Mouse (Mus musculus) large intestine, adult 2 months (tissue): Measurements from ENCODE around the gene Usp21. TPM values are rescaled to one million over a fixed set of nuclear protein-coding genes. Genes with fewer than 3 reads are reported as not detected.
"Not testable (repeated sequence)": the region's sequence is repeated elsewhere in the genome, so short reads cannot be mapped to it uniquely, and the experiment has no call there.

Experiments
- DNase-seq: peaks from one replicate; pipeline ENCODE4 v3.0.0-alpha.2; 2012; ENCODE audit warnings: low read depth, low spot score
- WGBS: fragments of 180-500 bp; shearing (Covaris S2); methylation state at CpG from one replicate; pipeline ENCODE4 v1.1.7; 2018; 5-methylcytosine and 5-hydroxymethylcytosine counted together
- polyA plus RNA-seq: library from polyadenylated mRNA; depleted of rRNA; stranded (reverse); fragments of >200 nt; gene quantifications from 2 replicates; pipeline ENCODE4 v1.2.3, GENCODE M21; 2012

Gene Usp21
- polyA plus RNA-seq, 1 experiment, result 30.0 TPM

GRCm38 (mm10) chr1:171248386-171249226 is 39.2 kb downstream of the Usp21 start:
- 56% methylated on average over 3 of the region's 3 CpGs for whole genome bisulfite sequencing
- no peak for DNase-seq

GRCm38 (mm10) chr1:171247916-171248315 is 39.9 kb downstream of the Usp21 start:
- 20% methylated on average over 4 of the region's 4 CpGs for WGBS
- no peak for DNase-seq

- no peak for DNase-seq
- 5% methylated on average over 13 of the region's 13 CpGs for WGBS
These were observed 40.3 kb downstream of the Usp21 start for GRCm38 (mm10) chr1:171247453-171247841.

- 0% methylated on average over 41 of the region's 41 CpGs for WGBS
- DNase-seq, result peak; percentile 97
These were observed 40.9 kb downstream of the Usp21 start for GRCm38 (mm10) chr1:171246709-171247452.

GRCm38 (mm10) chr1:171245353-171245752 is 42.4 kb downstream of the Usp21 start:
- WGBS, result 82% methylated on average over 8 of the region's 8 CpGs
- DNase-seq, result no peak

- not testable (repeated sequence) for DNase-seq
- WGBS, result 56% methylated on average over 12 of the region's 12 CpGs
These were observed 45.8 kb downstream of the Usp21 start for GRCm38 (mm10) chr1:171241952-171242351.

- 91% methylated on average over 10 of the region's 10 CpGs for WGBS
- DNase-seq, result no peak
These were observed 46.9 kb downstream of the Usp21 start for GRCm38 (mm10) chr1:171240911-171241310.

- DNase-seq, result no peak
- 66% methylated on average over 15 of the region's 15 CpGs for WGBS
These were observed 47.6 kb downstream of the Usp21 start for GRCm38 (mm10) chr1:171239992-171240744.

GRCm38 (mm10) chr1:171238463-171238862 is 49.3 kb downstream of the Usp21 start:
- DNase-seq, result no peak
- 63% methylated on average over 14 of the region's 14 CpGs for WGBS

GRCm38 (mm10) chr1:171237438-171237837 is 50.4 kb downstream of the Usp21 start:
- WGBS, result 75% methylated on average over 6 of the region's 6 CpGs

GRCm38 (mm10) chr1:171235791-171236190 is 52.0 kb downstream of the Usp21 start:
- WGBS, result 74% methylated on average over 4 of the region's 4 CpGs
- no peak for DNase-seq

More at GRCm38 (mm10) chr1:171237438-171237837, 50.4 kb downstream of the Usp21 start:
- DNase-seq, result no peak

- no peak for DNase-seq
- WGBS, result 75% methylated on average over 4 of the region's 4 CpGs
These were observed 53.3 kb downstream of the Usp21 start for GRCm38 (mm10) chr1:171234538-171234937.

GRCm38 (mm10) chr1:171234126-171234525 is 53.7 kb downstream of the Usp21 start, which contains the start of gene Fcer1g:
TSS of gene Fcer1g (minus strand) at chr1:171234365.
- WGBS, result 85% methylated on average over 14 of the region's 14 CpGs

GRCm38 (mm10) chr1:171232800-171233730 is 54.7 kb downstream of the Usp21 start:
- 75% methylated on average over 12 of the region's 12 CpGs for WGBS
- DNase-seq, result no peak

More at GRCm38 (mm10) chr1:171234126-171234525, 53.7 kb downstream of the Usp21 start, which contains the start of gene Fcer1g:
- no peak for DNase-seq

- DNase-seq, result no peak
- WGBS, result 66% methylated on average over 5 of the region's 5 CpGs
These were observed 55.4 kb downstream of the Usp21 start for GRCm38 (mm10) chr1:171232348-171232747.
